Mouse (Mus musculus) ovary, adult 18-20 months (tissue): Measurements from ENCODE around the gene Mageb4.
"Not testable (repeated sequence)": the region's sequence is repeated elsewhere in the genome, so short reads cannot be mapped to it uniquely, and the experiment has no call there.

Experiments
- DNase-seq: peaks from one replicate; pipeline ENCODE4 v3.0.0; 2022; ENCODE audit warnings: low spot score, mixed read lengths

The Mageb4 gene

GRCm38 (mm10) chrX:86304993-86305392 lies at the start of gene Mageb4:
Gene Mageb4, minus strand, starts transcription at chrX:86305093.
- DNase-seq = not testable (repeated sequence)

- not testable (repeated sequence) for DNase-seq
These were observed 20.3 kb downstream of the Mageb4 start for GRCm38 (mm10) chrX:86284597-86284996.

GRCm38 (mm10) chrX:86245950-86246349 lies 58.9 kb downstream of the Mageb4 start:
- not testable (repeated sequence) for DNase-seq

- DNase-seq = no peak
These were observed 67.6 kb downstream of the Mageb4 start for GRCm38 (mm10) chrX:86237246-86237645.
